Mouse (Mus musculus): Measurements from ENCODE around the gene Hnrnpab.

DNA sequence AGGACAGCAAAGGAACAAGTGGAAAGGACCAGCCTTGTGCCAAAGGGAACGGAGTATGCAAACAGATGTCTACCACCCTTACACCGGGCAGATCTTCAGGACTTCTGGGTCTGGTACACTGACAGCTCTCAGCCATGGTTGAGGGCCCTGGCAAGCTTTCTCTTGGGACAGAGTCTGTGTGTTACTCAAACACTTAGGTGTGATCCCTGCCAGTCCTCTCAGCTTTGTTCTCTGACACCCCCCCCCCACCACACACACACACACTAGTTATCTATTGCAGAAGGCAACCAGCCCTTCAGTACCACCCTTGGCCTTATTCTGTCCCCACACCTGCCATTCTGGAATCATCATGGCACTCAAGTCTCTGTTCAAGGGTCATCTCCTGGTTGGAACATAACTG is 15.1 kb upstream of the Hnrnpab start:
- TF ChIP-seq CHD2 (IDR thresholded peaks at IDR 0.05; ENCODE audit: low read depth, low read length), result no peak
- no peak for TF ChIP-seq HCFC1 (IDR thresholded peaks at IDR 0.05; ENCODE audit: borderline replicate concordance, insufficient read depth, low read length)
- TF ChIP-seq MAFK (IDR thresholded peaks at IDR 0.05; ENCODE audit: insufficient read depth, low read depth, low read length), result no peak
- TF ChIP-seq ZC3H11A (IDR thresholded peaks at IDR 0.05; ENCODE audit: borderline replicate concordance, low read depth, low read length), result no peak

Measured in ES-E14 (cell line).